Mouse (Mus musculus): ENCODE measurements around the gene Faf2. TPM values are rescaled to one million over a fixed set of nuclear protein-coding genes. Genes with fewer than 3 reads are reported as not detected.
A peak's percentile ranks its signal among the peaks of the same experiment; 100 is the strongest.

Gene Faf2
- polyA plus RNA-seq, 1 experiment from 2014 or later = 50.6 TPM

- Histone ChIP-seq H3K4me2 (replicated peaks; ENCODE audit: low read depth) (no peak overlapping the region), H3K36me3 (ENCODE audit: control insufficient read depth, insufficient read depth, low read length) (peaks cover 38% of the 10 kb centered on the region), H3K27me3 (ENCODE audit: control insufficient read depth, insufficient read depth, low read length) (no peaks in the 10 kb centered on the region), H3K4me3 (ENCODE audit: low read depth, low read length) (no peak overlapping the region), H3K4me1 (replicated peaks; ENCODE audit: control insufficient read depth, insufficient read depth) (peaks cover 7% of the 10 kb centered on the region; the same call in 1 of the 2 replicates), H3K9me3 (ENCODE audit: control insufficient read depth, low read length) (no peaks in the 10 kb centered on the region), H3K9ac (ENCODE audit: low read length) (no peak overlapping the region), H3K27ac (replicated peaks) (no peak overlapping the region)
- TF ChIP-seq EP300 (optimal IDR thresholded peaks at IDR 0.05) = no peak
- TF ChIP-seq CTCF (IDR thresholded peaks at IDR 0.05; ENCODE audit: low read depth) = no peak
- WGBS = 84% methylated on average over 3 of the region's 3 CpGs
- DNase-seq (ENCODE audit: low spot score) (no peak), ATAC-seq (ENCODE audit: low FRiP score, low TSS enrichment) (no peak)
Measured at GRCm38 (mm10) chr13:54684140-54684896, 62.7 kb downstream of the Faf2 start.

- WGBS = 40% methylated on average over 2 of the region's 2 CpGs
- Histone ChIP-seq H3K27ac (replicated peaks) (no peak overlapping the region), H3K27me3 (ENCODE audit: control insufficient read depth, insufficient read depth, low read length) (no peaks in the 10 kb centered on the region), H3K4me2 (replicated peaks; ENCODE audit: low read depth) (no peak overlapping the region), H3K9ac (ENCODE audit: low read length) (no peak overlapping the region), H3K9me3 (ENCODE audit: control insufficient read depth, low read length) (no peaks in the 10 kb centered on the region), H3K36me3 (ENCODE audit: control insufficient read depth, insufficient read depth, low read length) (peaks cover 35% of the 10 kb centered on the region), H3K4me1 (replicated peaks; ENCODE audit: control insufficient read depth, insufficient read depth) (peaks cover 7% of the 10 kb centered on the region; the same call in 1 of the 2 replicates), H3K4me3 (ENCODE audit: low read depth, low read length) (no peak overlapping the region)
- peak; percentile 59 for DNase-seq (ENCODE audit: low spot score)
- TF ChIP-seq CTCF (IDR thresholded peaks at IDR 0.05; ENCODE audit: low read depth) (peak; percentile 74), EP300 (optimal IDR thresholded peaks at IDR 0.05) (no peak)
- ATAC-seq (ENCODE audit: low FRiP score, low TSS enrichment) = no peak
Measured at GRCm38 (mm10) chr13:54685174-54685573, 63.6 kb downstream of the Faf2 start.

- Histone ChIP-seq H3K9ac (ENCODE audit: low read length) (peak overlapping the region; percentile 96), H3K4me1 (replicated peaks; ENCODE audit: control insufficient read depth, insufficient read depth) (peaks cover 7% of the 10 kb centered on the region; the same call in 1 of the 2 replicates), H3K4me2 (replicated peaks; ENCODE audit: low read depth) (peak overlapping the region; percentile 88), H3K27ac (replicated peaks) (peak overlapping the region; percentile 99), H3K4me3 (ENCODE audit: low read depth, low read length) (peak overlapping the region; percentile 98), H3K27me3 (ENCODE audit: control insufficient read depth, insufficient read depth, low read length) (no peaks in the 10 kb centered on the region), H3K36me3 (ENCODE audit: control insufficient read depth, insufficient read depth, low read length) (peaks cover 25% of the 10 kb centered on the region), H3K9me3 (ENCODE audit: control insufficient read depth, low read length) (no peaks in the 10 kb centered on the region)
- ATAC-seq (ENCODE audit: low FRiP score, low TSS enrichment) = no peak
- peak; percentile 48 for DNase-seq (ENCODE audit: low spot score)
- 5% methylated on average over 19 of the region's 19 CpGs for WGBS
- TF ChIP-seq CTCF (IDR thresholded peaks at IDR 0.05; ENCODE audit: low read depth) (no peak), EP300 (optimal IDR thresholded peaks at IDR 0.05) (no peak)
Measured at GRCm38 (mm10) chr13:54686139-54687053, 64.8 kb downstream of the Faf2 start.

GRCm38 (mm10) chr13:54687096-54687495, 65.5 kb downstream of the Faf2 start:
- Histone ChIP-seq H3K9me3 (ENCODE audit: control insufficient read depth, low read length) (no peaks in the 10 kb centered on the region), H3K36me3 (ENCODE audit: control insufficient read depth, insufficient read depth, low read length) (peaks cover 18% of the 10 kb centered on the region), H3K9ac (ENCODE audit: low read length) (peak overlapping the region; percentile 96), H3K27ac (replicated peaks) (peak overlapping the region; percentile 99), H3K4me2 (replicated peaks; ENCODE audit: low read depth) (peak overlapping the region; percentile 88), H3K4me3 (ENCODE audit: low read depth, low read length) (peak overlapping the region; percentile 98), H3K27me3 (ENCODE audit: control insufficient read depth, insufficient read depth, low read length) (no peaks in the 10 kb centered on the region), H3K4me1 (replicated peaks; ENCODE audit: control insufficient read depth, insufficient read depth) (peaks cover 10% of the 10 kb centered on the region; the same call in 1 of the 2 replicates)
- DNase-seq (ENCODE audit: low spot score) = peak; percentile 84
- 1% methylated on average over 28 of the region's 35 CpGs for WGBS
- ATAC-seq (ENCODE audit: low FRiP score, low TSS enrichment) = peak; percentile 65
- no peak for TF ChIP-seq EP300 (optimal IDR thresholded peaks at IDR 0.05)
- TF ChIP-seq CTCF (IDR thresholded peaks at IDR 0.05; ENCODE audit: low read depth) = no peak

- H3K27ac ChIP-seq (replicated peaks) = peak overlapping the region; percentile 99
- ATAC-seq (ENCODE audit: low FRiP score, low TSS enrichment) = peak; percentile 86
- TF ChIP-seq EP300 (optimal IDR thresholded peaks at IDR 0.05) = no peak
- TF ChIP-seq CTCF (IDR thresholded peaks at IDR 0.05; ENCODE audit: low read depth) = no peak
- no peaks in the 10 kb centered on the region for H3K27me3 ChIP-seq (ENCODE audit: control insufficient read depth, insufficient read depth, low read length)
- WGBS = under 1% methylated on average over 55 of the region's 82 CpGs
- H3K9me3 ChIP-seq (ENCODE audit: control insufficient read depth, low read length) = no peaks in the 10 kb centered on the region
- H3K36me3 ChIP-seq (ENCODE audit: control insufficient read depth, insufficient read depth, low read length) = peaks cover 13% of the 10 kb centered on the region
- H3K4me2 ChIP-seq (replicated peaks; ENCODE audit: low read depth) = peak overlapping the region; percentile 88
- peak overlapping the region; percentile 98 for H3K4me3 ChIP-seq (ENCODE audit: low read depth, low read length)
- DNase-seq (ENCODE audit: low spot score) = peak; percentile 99
- peaks cover 14% of the 10 kb centered on the region for H3K4me1 ChIP-seq (replicated peaks; ENCODE audit: control insufficient read depth, insufficient read depth)
- H3K9ac ChIP-seq (ENCODE audit: low read length) = peak overlapping the region; percentile 96
Measured at GRCm38 (mm10) chr13:54687575-54688424, 66.2 kb downstream of the Faf2 start.
